Mouse (Mus musculus) liver, embryonic 11.5 days (tissue): ENCODE measurements around the gene Aanat. TPM values are rescaled to one million over a fixed set of nuclear protein-coding genes. Genes with fewer than 3 reads are reported as not detected.
A peak's percentile ranks its signal among the peaks of the same experiment; 100 is the strongest.

ENCODE experiments used
- ATAC-seq: fragments of 200-750 bp; cut with Nextera tagmentation; replicated peaks from 2 replicates; pipeline ENCODE4 v1.8.0; 2017; ENCODE audit warnings: moderate number of reproducible peaks, mild to moderate bottlenecking, moderate TSS enrichment, moderate library complexity; ENCODE audit not compliant: low FRiP score
- DNase-seq: peaks from one replicate; pipeline ENCODE4 v3.0.0-alpha.2; 2017; ENCODE audit warnings: low spot score
- H3K27ac ChIP-seq: fragments of 300-500 bp; sonication (generic); 2 replicates; pipeline ENCODE4 v1.5.1; 2014; ENCODE audit warnings: mild to moderate bottlenecking, low read depth, low read length, control low read depth
- H3K27me3 ChIP-seq: fragments of 300-500 bp; sonication (generic); replicated peaks from 2 replicates; pipeline ENCODE4 v1.6.1; 2014; ENCODE audit warnings: low read length, mixed read lengths; ENCODE audit not compliant: control insufficient read depth, insufficient read depth
- H3K36me3 ChIP-seq: fragments of 300-500 bp; sonication (generic); 2 replicates; pipeline ENCODE4 v1.6.1; 2014; ENCODE audit warnings: mild to moderate bottlenecking, low read length, moderate library complexity, mixed read lengths; ENCODE audit not compliant: control insufficient read depth, insufficient read depth
- H3K4me1 ChIP-seq: fragments of 300-500 bp; sonication (generic); replicated peaks from 2 replicates; pipeline ENCODE4 v1.6.1; 2014; ENCODE audit warnings: low read length, mixed read lengths; ENCODE audit not compliant: control insufficient read depth, insufficient read depth
- H3K4me2 ChIP-seq: fragments of 300-500 bp; sonication (generic); 2 replicates; pipeline ENCODE4 v1.6.1; 2014; ENCODE audit warnings: mild to moderate bottlenecking, control low read depth, moderate library complexity
- H3K4me3 ChIP-seq: fragments of 300-500 bp; sonication (generic); 2 replicates; pipeline ENCODE4 v1.5.1; 2014; ENCODE audit warnings: low read depth, low read length, control low read depth
- H3K9ac ChIP-seq: fragments of 300-500 bp; sonication (generic); 2 replicates; pipeline ENCODE4 v1.6.1; 2014; ENCODE audit warnings: low read depth, low read length, control low read depth
- H3K9me3 ChIP-seq: fragments of 300-500 bp; sonication (generic); 2 replicates; pipeline ENCODE4 v1.6.1; 2016; ENCODE audit warnings: low read length, inconsistent platforms, mixed read lengths; ENCODE audit not compliant: control insufficient read depth
- WGBS: fragments of 180-500 bp; shearing (Covaris S2); extraction: QIAGEN DNeasy Blood & Tissue Kit; methylation state at CpG from one replicate; pipeline ENCODE4 v1.1.7; 2014; 5-methylcytosine and 5-hydroxymethylcytosine counted together
- polyA plus RNA-seq: library from polyadenylated mRNA; unstranded; fragments of >200 nt; fragmentation: Nextera tagmentation; extraction: Ambion mirVana; gene quantifications from 2 replicates; pipeline ENCODE4 v1.2.1, GENCODE M21; 2014

Aanat gene
- polyA plus RNA-seq, 1 experiment from 2014 or later: not detected

- Histone ChIP-seq H3K27ac (0 out of 2 replicates have a peak overlapping the region, but pooled peaks have one; percentile 42), H3K36me3 (no peaks in the 10 kb centered on the region), H3K4me2 (peak overlapping the region; percentile 89; the same call in 1 of the 2 replicates), H3K4me1 (peaks cover 90% of the 10 kb centered on the region), H3K9me3 (no peaks in the 10 kb centered on the region), H3K9ac (no peak overlapping the region), H3K4me3 (no peak overlapping the region), H3K27me3 (no peaks in the 10 kb centered on the region)
- DNase-seq (no peak), ATAC-seq (no peak)
- 70% methylated on average over 7 of the region's 7 CpGs for WGBS
Observed at GRCm38 (mm10) chr11:116618666-116619065, 32.4 kb downstream of the Aanat start.

- Histone ChIP-seq H3K4me1 (peaks cover 90% of the 10 kb centered on the region), H3K9me3 (no peaks in the 10 kb centered on the region), H3K9ac (0 out of 2 replicates have a peak overlapping the region, but pooled peaks have one; percentile 3), H3K27ac (peak overlapping the region; percentile 93; the same call in 1 of the 2 replicates), H3K4me3 (no peak overlapping the region), H3K36me3 (no peaks in the 10 kb centered on the region), H3K4me2 (peak overlapping the region; percentile 89; the same call in 1 of the 2 replicates), H3K27me3 (no peaks in the 10 kb centered on the region)
- WGBS: 85% methylated on average over 7 of the region's 7 CpGs
- DNase-seq: no peak
- ATAC-seq: no peak
Observed at GRCm38 (mm10) chr11:116619156-116619555, 32.9 kb downstream of the Aanat start.

GRCm38 (mm10) chr11:116619561-116619960 is 33.3 kb downstream of the Aanat start:
- H3K9me3 ChIP-seq: no peaks in the 10 kb centered on the region
- 0 out of 2 replicates have a peak overlapping the region, but pooled peaks have one; percentile 3 for H3K9ac ChIP-seq
- no peak for DNase-seq
- H3K4me1 ChIP-seq: peaks cover 90% of the 10 kb centered on the region
- H3K4me3 ChIP-seq: no peak overlapping the region
- ATAC-seq: no peak
- WGBS: 65% methylated on average over 8 of the region's 8 CpGs
- no peaks in the 10 kb centered on the region for H3K36me3 ChIP-seq
- peak overlapping the region; percentile 89 for H3K4me2 ChIP-seq
- peak overlapping the region; percentile 93 for H3K27ac ChIP-seq
- H3K27me3 ChIP-seq: no peaks in the 10 kb centered on the region

GRCm38 (mm10) chr11:116620073-116620472 is 33.8 kb downstream of the Aanat start:
- Histone ChIP-seq H3K4me3 (peak overlapping the region; percentile 38), H3K36me3 (no peaks in the 10 kb centered on the region), H3K9me3 (no peaks in the 10 kb centered on the region), H3K27me3 (no peaks in the 10 kb centered on the region), H3K9ac (peak overlapping the region; percentile 61), H3K4me1 (peaks cover 90% of the 10 kb centered on the region), H3K27ac (peak overlapping the region; percentile 93), H3K4me2 (peak overlapping the region; percentile 89)
- 18% methylated on average over 9 of the region's 9 CpGs for WGBS
- ATAC-seq (peak; percentile 76), DNase-seq (no peak)

GRCm38 (mm10) chr11:116620559-116621253 is 34.5 kb downstream of the Aanat start:
- peak overlapping the region; percentile 93 for H3K27ac ChIP-seq
- 67% methylated on average over 10 of the region's 10 CpGs for WGBS
- DNase-seq (no peak), ATAC-seq (0 out of 2 replicates have a peak, but pooled peaks have one; percentile 21)
- H3K27me3 ChIP-seq: no peaks in the 10 kb centered on the region
- peaks cover 90% of the 10 kb centered on the region for H3K4me1 ChIP-seq
- H3K9ac ChIP-seq: peak overlapping the region; percentile 61
- no peaks in the 10 kb centered on the region for H3K9me3 ChIP-seq
- H3K4me2 ChIP-seq: peak overlapping the region; percentile 89
- peak overlapping the region; percentile 38 for H3K4me3 ChIP-seq
- no peaks in the 10 kb centered on the region for H3K36me3 ChIP-seq

- 59% methylated on average over 6 of the region's 6 CpGs for whole genome bisulfite sequencing
- Histone ChIP-seq H3K27me3 (no peaks in the 10 kb centered on the region), H3K4me2 (peak overlapping the region; percentile 89), H3K9ac (no peak overlapping the region), H3K9me3 (no peaks in the 10 kb centered on the region), H3K4me1 (peaks cover 85% of the 10 kb centered on the region), H3K4me3 (no peak overlapping the region), H3K36me3 (no peaks in the 10 kb centered on the region), H3K27ac (peak overlapping the region; percentile 93)
- DNase-seq (no peak), ATAC-seq (no peak)
Observed at GRCm38 (mm10) chr11:116621258-116621704, 35.0 kb downstream of the Aanat start.

GRCm38 (mm10) chr11:116623281-116624124 is 37.3 kb downstream of the Aanat start:
- peak overlapping the region; percentile 89 for H3K4me2 ChIP-seq
- 4% methylated on average over 40 of the region's 40 CpGs for WGBS
- H3K36me3 ChIP-seq: no peaks in the 10 kb centered on the region
- no peak for DNase-seq
- H3K4me3 ChIP-seq: peak overlapping the region; percentile 78
- no peak; the same call in 1 of the 2 replicates for ATAC-seq
- no peaks in the 10 kb centered on the region for H3K27me3 ChIP-seq
- no peaks in the 10 kb centered on the region for H3K9me3 ChIP-seq
- peak overlapping the region; percentile 80 for H3K9ac ChIP-seq
- peak overlapping the region; percentile 33; the same call in 1 of the 2 replicates for H3K27ac ChIP-seq
- H3K4me1 ChIP-seq: peaks cover 73% of the 10 kb centered on the region

GRCm38 (mm10) chr11:116624131-116624832 is 38.0 kb downstream of the Aanat start:
- Histone ChIP-seq H3K4me2 (peak overlapping the region; percentile 89), H3K4me3 (peak overlapping the region; percentile 78), H3K27ac (peak overlapping the region; percentile 89), H3K9ac (peak overlapping the region; percentile 80), H3K27me3 (no peaks in the 10 kb centered on the region), H3K9me3 (no peaks in the 10 kb centered on the region), H3K36me3 (no peaks in the 10 kb centered on the region), H3K4me1 (peaks cover 67% of the 10 kb centered on the region)
- WGBS: 12% methylated on average over 42 of the region's 42 CpGs
- peak; percentile 93 for DNase-seq
- peak; percentile 67 for ATAC-seq
